Mouse (Mus musculus) cerebellum, postnatal 36 days (tissue): ENCODE data around the gene Srebf2.
"Not testable (repeated sequence)": the region's sequence is repeated elsewhere in the genome, so short reads cannot be mapped to it uniquely, and the experiment has no call there.

Source experiments
- DNase-seq, 2 experiments: peaks; one replicate each; pipeline ENCODE4 v3.0.0; 2021 to 2022; ENCODE audit warnings: mixed read lengths in 2 of 2

Gene Srebf2

DNA sequence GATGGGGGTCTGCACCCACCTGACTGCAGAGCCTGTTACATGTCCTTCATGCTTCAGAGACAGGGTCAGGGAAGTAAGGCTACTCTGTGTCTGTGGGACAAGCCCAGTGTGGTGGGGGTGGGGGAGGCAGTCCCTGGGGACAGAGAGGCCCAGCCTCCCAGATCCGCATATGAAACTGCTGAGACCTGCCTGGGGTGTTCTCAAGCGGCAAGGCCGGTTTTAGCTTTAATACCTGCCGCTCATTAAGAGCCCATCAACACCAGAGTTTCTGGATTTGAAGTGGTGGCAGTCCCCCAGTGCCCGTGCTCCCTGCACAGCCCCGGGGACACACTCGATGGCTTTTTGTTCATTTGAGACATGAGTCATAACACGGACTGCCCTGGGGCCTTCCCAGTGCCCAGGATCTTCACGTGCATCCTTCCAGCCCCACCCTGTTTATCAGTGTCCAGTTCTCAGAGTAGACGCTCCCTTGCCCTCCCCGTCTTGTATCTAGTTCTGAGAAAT, 82.6 kb downstream of the Srebf2 start:
- DNase-seq = no peak

DNA sequence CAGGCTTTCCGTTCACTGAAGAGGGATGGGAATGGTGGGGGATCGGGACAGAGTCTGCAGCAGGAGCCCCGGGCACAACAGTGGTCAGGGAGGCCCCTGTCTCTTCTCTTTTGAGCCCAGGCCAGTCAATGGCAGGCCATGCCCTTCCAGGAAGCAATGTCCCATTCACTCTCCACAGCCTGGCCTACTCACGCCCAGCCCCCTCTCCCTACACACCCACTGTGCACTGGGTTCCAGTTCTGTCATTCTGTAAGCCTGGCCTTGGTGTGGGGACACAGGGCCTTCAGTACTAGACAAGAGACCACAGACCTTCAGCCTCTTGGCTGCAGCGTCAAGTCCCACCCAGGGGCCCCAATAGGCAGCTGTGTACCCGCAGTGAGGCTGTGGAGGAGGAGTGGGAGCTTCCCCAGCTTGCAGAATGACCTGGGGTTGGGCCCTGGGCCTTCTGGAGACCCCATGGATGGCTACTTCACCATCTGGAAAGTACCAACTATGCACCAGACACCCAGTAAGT, 83.2 kb downstream of the Srebf2 start:
- no peak for DNase-seq

DNA sequence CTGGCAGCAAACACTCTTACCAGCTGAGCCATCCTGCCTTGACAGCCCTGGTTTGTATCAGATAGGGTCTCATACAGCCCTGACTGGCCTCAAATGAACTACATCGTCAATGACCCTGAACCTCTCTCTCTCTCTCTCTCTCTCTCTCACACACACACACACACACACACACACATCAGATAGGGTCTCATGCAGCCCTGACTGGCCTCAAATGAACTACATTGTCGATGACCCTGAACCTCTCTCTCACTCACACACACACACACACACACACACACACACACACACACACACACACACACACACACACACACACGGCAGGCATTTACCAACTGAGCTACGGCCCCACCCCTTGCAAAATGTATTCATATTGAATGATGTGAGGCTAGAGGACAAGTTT, 84.1 kb downstream of the Srebf2 start:
- DNase-seq = no peak

DNA sequence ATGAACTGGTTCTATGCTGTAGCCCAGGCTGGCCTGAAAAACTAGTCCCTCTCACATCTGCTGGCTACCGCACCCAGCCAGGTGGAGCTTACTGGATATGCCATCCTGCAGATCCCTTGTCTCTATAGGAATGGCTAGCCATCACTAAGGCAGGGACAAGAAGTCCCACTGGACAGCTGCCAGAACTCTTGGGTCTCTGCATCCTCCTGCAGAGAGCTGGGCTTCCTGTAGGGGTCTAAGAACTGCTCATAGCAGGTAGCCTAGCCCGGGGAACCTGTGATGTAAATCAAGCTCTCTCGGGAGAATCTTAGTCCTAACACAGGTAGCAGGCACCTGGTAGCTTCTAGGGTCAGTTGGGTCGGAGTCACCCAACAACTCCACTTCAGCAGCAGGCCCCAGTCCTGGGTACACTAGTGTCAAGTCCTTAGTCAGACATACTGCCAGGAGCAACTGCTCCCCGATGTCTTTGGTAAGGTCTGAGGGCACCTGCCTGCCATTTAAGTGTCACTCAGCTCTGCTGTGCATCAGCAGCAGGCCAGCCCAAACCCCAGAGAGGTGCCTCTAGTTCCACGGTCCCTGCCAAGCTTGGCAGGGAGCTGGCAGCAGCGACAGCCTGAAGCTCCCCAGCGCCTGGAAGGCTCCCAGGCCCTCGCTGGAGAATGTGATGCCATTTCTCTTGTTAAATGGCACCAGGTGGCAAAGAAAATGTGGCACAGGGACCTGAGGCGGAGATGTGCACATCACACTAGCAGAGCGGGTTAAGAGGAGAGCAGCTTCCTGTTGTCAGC, 84.8 kb downstream of the Srebf2 start:
- peak; percentile 88 to 91 for DNase-seq

DNA sequence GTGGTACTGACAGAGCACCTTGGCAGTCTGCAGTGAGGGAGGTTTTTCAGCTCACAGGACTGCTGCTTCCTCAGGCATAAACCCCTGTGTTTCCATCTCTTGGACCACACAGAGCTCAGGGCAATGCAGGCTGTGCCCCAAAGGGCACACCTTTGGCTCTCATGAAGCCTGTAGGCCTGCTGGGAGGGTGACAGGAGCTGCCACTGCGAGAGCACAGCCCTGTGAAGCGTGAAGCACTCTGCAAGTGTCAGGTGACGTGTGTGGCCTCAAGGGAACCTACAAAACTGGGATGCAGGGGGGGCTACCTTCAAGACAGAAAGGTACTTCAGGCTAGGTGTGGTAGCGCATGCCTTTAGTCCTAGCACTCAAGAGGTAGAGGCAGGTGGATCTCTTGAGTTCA, 85.7 kb downstream of the Srebf2 start:
- DNase-seq = no peak

DNA sequence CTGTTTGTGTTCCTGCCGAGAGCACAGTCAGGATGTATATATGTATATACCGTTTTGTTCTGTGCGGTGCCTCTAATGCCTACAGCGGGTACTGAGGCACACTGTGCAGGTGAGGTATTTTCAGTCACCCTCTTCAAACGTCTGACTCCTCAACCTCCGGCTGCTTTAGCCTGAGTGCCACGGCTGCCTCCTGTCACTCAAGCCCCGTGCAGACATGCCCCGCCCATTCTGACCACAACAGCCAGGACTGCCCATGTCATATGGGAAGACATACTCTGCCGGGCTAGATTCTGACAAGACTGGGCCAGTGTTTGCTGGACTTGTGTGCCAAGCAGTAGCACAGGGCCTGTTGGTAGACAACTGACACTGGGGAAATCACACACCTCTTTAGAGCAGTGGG, 88.7 kb downstream of the Srebf2 start:
- no peak for DNase-seq

DNA sequence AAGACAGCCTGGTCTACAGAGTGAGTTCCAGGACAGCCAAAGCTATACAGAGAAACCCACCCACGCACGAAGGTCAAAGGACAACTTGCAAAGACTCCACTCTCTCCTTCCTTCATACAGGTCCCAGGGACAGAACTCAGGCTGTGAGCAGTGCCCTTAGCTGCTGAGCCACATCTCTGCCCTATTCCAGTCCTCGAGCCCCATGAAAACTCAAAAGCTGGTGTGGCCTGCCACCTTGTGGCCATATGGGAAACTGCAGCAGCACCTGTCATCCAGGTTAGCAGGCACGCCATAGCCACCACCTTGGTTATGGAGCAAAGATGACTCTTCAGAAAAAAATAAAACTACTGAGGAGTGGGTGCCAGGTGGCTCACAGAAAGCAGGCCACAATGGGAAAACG, 89.6 kb downstream of the Srebf2 start:
- DNase-seq = peak; percentile 94 to 98

DNA sequence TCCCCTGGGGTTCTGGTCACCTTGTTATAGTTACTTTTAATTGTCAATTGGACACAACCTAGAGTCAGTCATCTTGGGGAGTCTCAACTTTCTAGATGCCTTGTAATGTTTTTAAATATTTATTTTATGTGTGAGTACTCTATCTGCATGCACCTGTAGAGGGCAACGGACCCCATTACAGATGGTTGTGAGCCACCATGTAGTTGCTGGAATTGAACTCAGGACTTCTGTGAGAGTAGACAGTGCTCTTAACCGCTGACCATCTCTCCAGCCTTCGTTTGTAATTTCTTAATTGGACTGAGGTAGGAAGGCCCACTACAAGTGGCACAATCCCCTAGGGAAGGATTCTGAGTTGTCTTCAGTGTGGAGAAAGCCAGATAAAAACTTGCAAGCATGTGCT, 96.3 kb downstream of the Srebf2 start:
- DNase-seq = no peak

DNA sequence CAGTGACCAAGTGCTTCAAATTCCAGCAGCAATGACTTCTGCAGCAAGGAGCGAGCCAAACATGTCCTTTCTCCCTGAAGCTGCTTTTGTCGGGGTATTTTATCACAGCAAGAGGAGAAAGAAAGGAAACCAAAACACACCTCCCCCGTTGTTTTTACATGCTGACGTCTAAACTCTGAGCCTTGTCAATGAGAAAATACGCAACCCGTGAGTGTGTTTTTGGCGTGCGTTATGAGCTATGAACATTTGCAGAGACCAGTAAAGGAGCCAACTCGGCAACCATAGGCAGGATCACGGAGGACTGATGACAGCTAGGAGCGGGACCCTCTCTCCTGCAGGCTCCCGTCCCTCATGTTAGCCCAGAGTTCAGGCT, 96.7 kb downstream of the Srebf2 start:
- DNase-seq = no peak

DNA sequence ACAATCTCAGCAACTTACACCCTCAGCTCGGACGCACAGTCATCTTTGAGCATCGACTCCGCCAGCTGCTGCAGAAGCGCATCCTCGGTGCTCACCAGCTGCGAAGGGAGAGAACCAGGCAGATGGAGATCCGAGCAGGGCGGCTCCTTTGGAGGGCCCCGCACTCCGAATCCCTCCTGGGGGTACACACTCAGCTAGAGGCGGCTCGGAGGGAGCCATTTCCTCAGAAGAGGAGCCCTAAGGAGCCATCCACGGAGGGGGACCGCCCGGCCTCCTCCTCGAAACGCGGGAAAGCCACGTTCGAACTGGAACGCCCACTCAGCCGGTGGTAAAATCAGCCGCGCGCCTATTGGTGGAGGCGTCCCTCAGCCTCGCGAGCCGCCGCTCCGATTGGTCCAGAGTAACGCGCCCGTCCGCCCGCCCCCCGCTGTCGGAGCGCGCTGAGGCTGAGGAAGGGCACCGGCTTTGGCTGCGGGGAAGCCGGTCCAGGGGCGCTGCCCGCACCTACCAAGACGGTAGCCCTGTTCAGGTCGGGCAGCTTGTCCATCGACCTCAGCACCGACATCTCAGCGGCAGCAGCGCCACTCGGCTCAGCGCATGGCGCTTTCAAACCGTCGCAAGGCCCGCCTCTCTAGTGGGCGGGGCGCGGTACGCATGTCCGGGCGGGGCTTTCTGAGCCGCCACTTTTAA, 97.3 kb downstream of the Srebf2 start, which contains the start of gene Cenpm:
Cenpm (minus strand) TSS at position 634 of the 690 bp plus-strand sequence.
- DNase-seq = peak; percentile 92 to 94

DNA sequence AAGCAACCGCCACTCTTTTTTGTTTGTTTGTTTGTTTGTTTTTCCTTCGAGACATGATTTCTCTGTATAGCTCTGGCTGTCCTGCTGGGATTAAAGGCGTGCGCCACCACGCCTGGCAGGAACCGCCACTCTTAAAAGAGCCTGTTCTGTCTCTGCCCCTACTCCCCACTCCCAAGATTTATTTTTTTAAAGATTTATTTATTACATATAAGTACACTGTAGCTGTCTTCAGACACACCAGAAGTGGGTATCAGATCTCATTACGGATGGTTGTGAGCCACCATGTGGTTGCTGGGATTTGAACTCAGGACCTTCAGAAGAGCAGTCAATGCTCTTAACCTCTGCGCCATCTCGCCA, 97.8 kb downstream of the Srebf2 start:
- not testable (repeated sequence) for DNase-seq

DNA sequence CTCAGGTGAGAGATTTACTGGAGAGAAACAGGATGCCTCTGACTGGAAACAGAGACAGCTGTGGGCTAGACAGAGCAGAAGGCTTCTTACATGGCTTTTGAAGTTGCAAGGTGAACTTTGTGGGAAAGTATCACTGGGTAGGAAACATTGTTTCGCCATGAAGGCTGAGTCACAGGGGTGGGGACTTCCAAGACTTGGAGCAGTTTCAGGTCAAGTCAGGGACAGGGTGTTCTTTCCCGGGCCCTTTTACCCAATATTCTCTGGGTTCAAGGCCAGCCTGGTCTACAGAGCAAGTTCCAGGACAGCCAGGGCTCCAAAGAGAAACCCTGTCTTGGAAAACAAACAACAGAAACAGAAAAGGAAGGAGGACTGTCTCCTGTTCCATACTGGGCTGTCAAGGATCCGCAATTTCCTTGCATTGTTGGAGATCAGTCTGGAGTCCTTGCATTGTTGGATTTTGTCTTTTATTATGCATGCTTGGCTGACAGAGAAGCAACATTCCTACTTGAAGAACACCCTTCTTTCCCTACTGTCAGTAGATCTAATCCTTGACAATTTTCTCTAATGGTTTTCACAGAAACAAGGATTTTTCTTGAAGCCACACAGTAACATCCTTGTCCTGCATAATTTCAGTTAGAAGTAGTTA, 100.3 kb downstream of the Srebf2 start:
- DNase-seq = no peak

DNA sequence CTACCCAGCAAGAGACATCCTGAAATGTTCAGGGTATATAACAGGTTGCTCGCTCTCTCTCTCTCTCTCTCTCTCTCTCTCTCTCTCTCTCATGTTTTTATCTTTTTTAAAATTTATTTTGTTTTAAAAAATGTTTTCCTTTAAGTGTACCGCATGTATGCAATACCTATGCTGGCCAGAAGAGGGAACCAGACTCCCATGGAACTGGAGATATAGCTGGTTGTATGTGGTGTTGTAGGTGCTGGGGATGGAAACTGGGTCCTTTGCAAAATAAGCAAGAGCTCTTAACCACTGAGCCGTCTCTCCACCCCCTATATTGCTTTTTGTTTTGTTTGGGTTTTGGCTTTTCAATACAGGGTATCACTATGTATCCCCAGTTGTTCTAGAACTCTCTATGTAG, 104.6 kb downstream of the Srebf2 start:
- no peak for DNase-seq

DNA sequence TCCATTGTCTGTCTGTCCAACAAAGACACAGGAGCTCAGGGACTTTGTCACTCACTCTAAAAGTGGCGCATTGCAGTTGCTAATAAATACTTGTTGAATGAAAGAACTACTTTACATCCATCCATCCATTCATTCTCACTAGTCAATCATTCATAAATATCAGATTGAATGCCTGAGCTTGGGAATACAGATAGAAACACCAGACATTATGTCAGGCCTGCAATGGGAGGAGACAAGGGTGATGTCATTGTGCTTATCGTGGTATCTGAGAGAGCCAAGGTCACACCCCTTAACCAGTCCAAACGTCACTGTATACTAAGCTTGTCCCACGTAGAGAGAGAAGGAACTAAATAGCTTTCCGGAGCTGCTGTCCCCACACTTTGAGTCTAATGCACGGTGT, 105.1 kb downstream of the Srebf2 start, which contains the start of gene 1500009C09Rik:
1500009C09Rik (plus strand) TSS at position 301 of the 400 bp plus-strand sequence.
- DNase-seq = no peak
